Mouse (Mus musculus) CH12.LX (cell line): ENCODE results near the gene Foxo6. TPM values are rescaled to one million over a fixed set of nuclear protein-coding genes. Genes with fewer than 3 reads are reported as not detected.

Source experiments
- DNase-seq: peaks from one replicate; pipeline ENCODE4 v3.0.0-alpha.2; 2013; ENCODE audit errors: extremely low read depth
- H3K27ac ChIP-seq: 2 replicates; pipeline ENCODE4 v1.5.1; 2012; ENCODE audit warnings: low read depth, mild to moderate bottlenecking, control low read depth, moderate library complexity; ENCODE audit not compliant: insufficient read depth
- H3K27me3 ChIP-seq: replicated peaks from 2 replicates; pipeline ENCODE3; 2012; ENCODE audit warnings: inconsistent platforms
- H3K36me3 ChIP-seq, 2 experiments: replicated peaks in 1 of 2; 2 replicates each; pipeline versions ENCODE3 to v1.6.1; 2012; ENCODE audit warnings: inconsistent platforms in 1 of 2, low read length in 1 of 2, mild to moderate bottlenecking in 1 of 2, mixed read lengths in 1 of 2, moderate library complexity in 1 of 2; ENCODE audit not compliant: control insufficient read depth in 1 of 2, insufficient read depth in 1 of 2
- H3K4me1 ChIP-seq, 2 experiments: 2 replicates each; pipeline ENCODE4 v1.6.1; 2012; ENCODE audit warnings: inconsistent platforms in 1 of 2, moderate library complexity in 1 of 2; ENCODE audit not compliant: insufficient read depth in 2 of 2, control insufficient read depth in 1 of 2
- H3K4me2 ChIP-seq: 2 replicates; pipeline ENCODE4 v1.6.1; 2012; ENCODE audit warnings: low read depth, mild to moderate bottlenecking, control low read depth; ENCODE audit not compliant: poor library complexity, insufficient read depth, severe bottlenecking
- H3K4me3 ChIP-seq, 3 experiments: fragments of 150-350 bp in 1 of 3; sonication (generic) in 1 of 3; replicated peaks in 1 of 3; 2 replicates each; pipeline versions ENCODE3 to v1.5.1; 2011 to 2012; ENCODE audit warnings: low read depth in 2 of 3, low read length in 2 of 3, mild to moderate bottlenecking in 2 of 3, moderate library complexity in 2 of 3, control low read depth in 1 of 3, improper control_type of control experiment in 1 of 3, inconsistent platforms in 1 of 3, mixed read lengths in 1 of 3; ENCODE audit not compliant: poor library complexity in 1 of 3
- H3K79me2 ChIP-seq: replicated peaks from 2 replicates; pipeline ENCODE4 v1.6.1; 2012; ENCODE audit warnings: mild to moderate bottlenecking, moderate library complexity; ENCODE audit not compliant: control insufficient read depth, poor library complexity, insufficient read depth, severe bottlenecking; ENCODE audit errors: extremely low read depth
- H3K9ac ChIP-seq: 2 replicates; pipeline ENCODE4 v1.6.1; 2012; ENCODE audit warnings: low read depth, mild to moderate bottlenecking, control low read depth, moderate library complexity; ENCODE audit not compliant: insufficient read depth
- H3K9me3 ChIP-seq: replicated peaks from 2 replicates; pipeline ENCODE3; 2012; ENCODE audit warnings: low read length, inconsistent platforms, mixed read lengths
- CTCF ChIP-seq, 2 experiments: IDR thresholded peaks in 1 of 2; conservative IDR thresholded peaks in 1 of 2; 2 replicates each; pipeline ENCODE4 v1.5.1; 2011 to 2012; ENCODE audit warnings: low read depth in 2 of 2, low read length in 2 of 2, improper control_type of control experiment in 1 of 2, inconsistent platforms in 1 of 2, mild to moderate bottlenecking in 1 of 2, moderate library complexity in 1 of 2
- ELF1 ChIP-seq: IDR thresholded peaks from 2 replicates; pipeline ENCODE4 v1.6.1; 2014; ENCODE audit warnings: low read depth, mild to moderate bottlenecking, inconsistent platforms, low read length, improper control_type of control experiment
- ETS1 ChIP-seq: conservative IDR thresholded peaks from 2 replicates; pipeline ENCODE4 v1.6.1; 2012; ENCODE audit warnings: low read depth, mild to moderate bottlenecking, inconsistent platforms, low read length, improper control_type of control experiment, moderate library complexity
- JUN ChIP-seq: IDR thresholded peaks from 2 replicates; pipeline ENCODE4 v1.6.1; 2011; ENCODE audit warnings: low read depth, mild to moderate bottlenecking, low read length, improper control_type of control experiment, moderate library complexity; ENCODE audit not compliant: insufficient read depth
- MAFK ChIP-seq: IDR thresholded peaks from 2 replicates; pipeline ENCODE4 v1.6.1; 2011; ENCODE audit warnings: low read length, improper control_type of control experiment; ENCODE audit not compliant: insufficient replicate concordance
- MAZ ChIP-seq: IDR thresholded peaks from 2 replicates; pipeline ENCODE4 v1.6.1; 2012; ENCODE audit warnings: low read depth, mild to moderate bottlenecking, inconsistent platforms, low read length, improper control_type of control experiment, moderate library complexity
- MEF2A ChIP-seq: IDR thresholded peaks from 2 replicates; pipeline ENCODE4 v1.6.1; 2014; ENCODE audit warnings: low read depth, mild to moderate bottlenecking, inconsistent platforms, low read length, improper control_type of control experiment, borderline replicate concordance
- MYC ChIP-seq: IDR thresholded peaks from 2 replicates; pipeline ENCODE4 v1.6.1; 2011; ENCODE audit warnings: low read depth, mild to moderate bottlenecking, improper control_type of control experiment, low read length
- PAX5 ChIP-seq: IDR thresholded peaks from 2 replicates; pipeline ENCODE4 v1.6.1; 2012; ENCODE audit warnings: low read length, inconsistent platforms, mixed read lengths
- RAD21 ChIP-seq: IDR thresholded peaks from 2 replicates; pipeline ENCODE4 v1.6.1; 2011; ENCODE audit warnings: low read depth, mild to moderate bottlenecking, low read length, improper control_type of control experiment, moderate library complexity
- RCOR1 ChIP-seq: conservative IDR thresholded peaks from 2 replicates; pipeline ENCODE4 v1.6.1; 2012; ENCODE audit warnings: low read depth, mild to moderate bottlenecking, inconsistent platforms, low read length, improper control_type of control experiment
- SIN3A ChIP-seq: IDR thresholded peaks from 2 replicates; pipeline ENCODE4 v1.6.1; 2012; ENCODE audit warnings: low read length, improper control_type of control experiment, inconsistent platforms
- TCF12 ChIP-seq: IDR thresholded peaks from 2 replicates; pipeline ENCODE4 v1.6.1; 2014; ENCODE audit warnings: low read depth, mild to moderate bottlenecking, inconsistent platforms, low read length, improper control_type of control experiment
- UBTF ChIP-seq: IDR thresholded peaks from 2 replicates; pipeline ENCODE4 v1.6.1; 2012; ENCODE audit warnings: low read depth, mild to moderate bottlenecking, inconsistent platforms, low read length, improper control_type of control experiment, moderate library complexity
- ZNF384 ChIP-seq: IDR thresholded peaks from 2 replicates; pipeline ENCODE4 v1.6.1; 2012; ENCODE audit warnings: low read depth, low read length, improper control_type of control experiment, inconsistent platforms
- dilution Hi-C: fragments of 300-500 bp; cut with MboI; formaldehyde crosslinking; loops from 2 replicates; pipeline ENCODE4 v1.14.3; 2020; ENCODE audit warnings: low sequenced_read_pairs; ENCODE audit not compliant: extremely low pct_unique_long_range_greater_than_20kb, extremely low pct_ligation_motif_present
- in situ Hi-C: fragments of 300-500 bp; cut with MboI; formaldehyde crosslinking; loops from 3 replicates; pipeline ENCODE4 v1.14.3; 2019; ENCODE audit warnings: low sequenced_read_pairs, low pct_ligation_motif_present, low pct_unique_long_range_greater_than_20kb, mixed read lengths
- polyA plus RNA-seq: library from polyadenylated mRNA; unstranded; fragments of >175 nt; gene quantifications from 2 replicates; pipeline ENCODE4 v1.2.1, GENCODE M21; 2012; ENCODE audit warnings: low read depth; ENCODE audit not compliant: insufficient read length
- total RNA-seq, 2 experiments: library from RNA; depleted of rRNA; stranded (reverse); fragments of 300-350 nt in 1 of 2; fragments of >200 nt in 1 of 2; gene quantifications; 2 replicates each; pipeline ENCODE4 v1.2.3; 2012 to 2014

The Foxo6 gene
- total and polyA plus RNA-seq, 3 experiments: not detected

DNA sequence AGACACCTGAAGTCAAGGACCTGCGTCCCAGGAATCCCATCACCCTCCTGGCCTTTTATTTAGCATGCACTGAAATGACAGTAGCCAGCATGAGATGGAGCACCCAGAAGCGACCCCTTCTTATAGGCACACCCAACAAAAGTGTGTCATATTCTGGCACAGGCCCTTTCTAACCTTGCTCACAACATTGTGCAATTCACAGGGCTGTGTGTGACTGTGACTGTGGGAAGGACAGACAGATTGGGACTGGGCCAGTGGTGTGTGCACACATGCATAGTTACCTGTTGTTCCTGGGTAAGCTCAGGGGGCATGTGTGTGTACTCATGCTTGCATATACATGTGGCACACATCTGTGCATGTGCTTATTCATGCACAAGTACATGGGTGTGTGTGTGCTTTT, 54.6 kb downstream of the Foxo6 start:
- Histone ChIP-seq H3K4me1 (no peaks in the 10 kb centered on the region), H3K79me2 (no peaks in the 10 kb centered on the region), H3K9me3 (no peaks in the 10 kb centered on the region), H3K27ac (no peak overlapping the region), H3K36me3 (no peaks in the 10 kb centered on the region), H3K27me3 (peaks cover 85% of the 10 kb centered on the region), H3K4me3 (no peak overlapping the region), H3K4me2 (no peak overlapping the region), H3K9ac (no peak overlapping the region)
- DNase-seq: no peak
- dilution Hi-C loops: no loop called here
- no peak for TF ChIP-seq ELF1
- no peak for TF ChIP-seq SIN3A
- TF ChIP-seq MYC: no peak
- TF ChIP-seq UBTF: no peak
- TF ChIP-seq JUN: no peak
- in situ Hi-C loops: loop anchor here (25.0 kb wide), 1 partner anchor 280 kb away; no protein-coding TSS in a partner anchor

DNA sequence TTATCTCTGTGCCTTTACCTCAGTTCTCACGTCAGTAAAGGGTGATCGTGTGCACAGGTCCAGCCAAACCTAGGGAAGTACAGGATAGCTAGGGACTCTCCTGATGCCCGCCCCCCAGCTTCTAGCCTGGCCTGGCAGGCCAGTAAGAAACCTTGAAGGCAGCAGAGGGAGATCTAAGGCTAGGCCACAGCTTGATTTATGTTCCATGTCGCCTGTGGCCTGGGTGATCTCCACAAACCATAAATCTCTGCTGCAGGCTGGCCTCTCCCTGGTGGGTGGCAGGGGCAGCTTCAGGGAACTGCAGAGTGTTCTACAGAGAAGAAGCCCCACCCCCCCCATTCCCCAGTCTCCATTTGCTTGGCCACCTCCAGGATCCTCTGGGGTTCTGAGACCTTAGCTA, 55.2 kb downstream of the Foxo6 start:
- Histone ChIP-seq H3K36me3 (no peaks in the 10 kb centered on the region), H3K4me1 (no peaks in the 10 kb centered on the region), H3K9ac (no peak overlapping the region), H3K4me2 (no peak overlapping the region), H3K79me2 (no peaks in the 10 kb centered on the region), H3K27ac (no peak overlapping the region), H3K9me3 (no peaks in the 10 kb centered on the region), H3K27me3 (peaks cover 84% of the 10 kb centered on the region), H3K4me3 (no peak overlapping the region)
- dilution Hi-C loops (no loop called here), in situ Hi-C loops (loop anchor here (25.0 kb wide), 1 partner anchor 280 kb away; no protein-coding TSS in a partner anchor)
- TF ChIP-seq RAD21: no peak
- TF ChIP-seq MEF2A: no peak
- no peak for TF ChIP-seq ZNF384
- TF ChIP-seq PAX5: no peak
- TF ChIP-seq CTCF (conservative IDR thresholded peaks at IDR 0.05 in 1 of 2, IDR thresholded peaks at IDR 0.05 in 1 of 2; ENCODE audit: low read depth in 2 of 2, low read length in 2 of 2): no peak
- TF ChIP-seq MAZ: no peak
- TF ChIP-seq RCOR1: no peak
- TF ChIP-seq MAFK: no peak
- TF ChIP-seq ETS1: no peak
- no peak for TF ChIP-seq TCF12
- no peak for DNase-seq
